Comparison of ENCODE assay signal across 9 mouse cellular contexts in the genomic region with DNA sequence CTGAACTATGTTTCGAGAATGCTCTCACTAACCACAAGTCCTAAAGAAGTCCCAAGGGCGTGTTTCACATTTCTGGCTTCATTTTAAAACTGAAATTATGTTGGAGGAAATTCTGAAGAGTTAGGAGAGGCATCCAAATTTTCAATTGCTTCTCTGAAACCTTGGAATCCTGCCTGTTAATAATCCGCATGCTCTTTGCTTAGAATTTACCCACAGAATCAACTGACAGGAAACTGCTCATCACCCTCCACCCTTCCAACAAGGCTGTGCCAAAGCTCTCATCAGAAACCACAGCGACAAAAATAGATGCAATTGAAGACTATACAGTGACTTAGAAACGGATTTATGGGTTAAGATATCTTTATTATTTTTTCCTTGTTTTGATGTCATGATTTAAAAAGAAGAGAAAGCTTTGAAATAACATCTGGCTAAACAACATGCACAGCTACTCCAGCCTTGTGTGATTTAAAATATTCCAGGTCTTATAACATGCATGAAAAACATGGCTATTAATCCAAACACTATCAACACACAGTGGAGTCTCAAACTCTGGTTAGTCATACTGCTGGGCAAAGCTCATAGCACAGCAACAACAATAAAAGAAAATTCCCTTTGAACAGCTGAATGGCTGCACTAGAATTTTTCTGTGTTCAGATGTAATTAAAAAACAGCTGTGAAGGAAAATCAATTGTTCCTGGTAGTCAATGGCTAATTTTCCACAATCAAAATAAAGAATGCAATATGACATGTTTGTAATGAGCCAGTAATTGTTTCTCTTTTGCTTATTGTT.
DNase-seq lines count a peak whose midpoint lies in the region; ATAC-seq and TF ChIP-seq lines count a peak whose summit lies in the region.
"Had no signal": no experiment of that assay in that cellular context is flagged by ENCODE, and none has a peak within 500 bp of the region (broad histone marks: within the 10 kb centered on the region; RNA-seq: fewer than 3 reads in every experiment).

No protein-coding gene starts in this region.

- H3K4me3 ChIP-seq in embryonic facial prominence, embryonic 14.5 days (ENCODE audit: low read depth, low read length): no peak overlapping the region
- no peak overlapping the region for H3K4me3 ChIP-seq in embryonic facial prominence, embryonic 10.5 days
- H3K4me3 ChIP-seq in lung, embryonic 15.5 days: no peak overlapping the region
- no peak overlapping the region for H3K4me3 ChIP-seq in lung, adult 2 months (replicated peaks; ENCODE audit: extremely low read depth, low read depth, low read length)
- no peak overlapping the region for H3K4me3 ChIP-seq in myocyte
- H3K4me3 ChIP-seq in intestine, embryonic 16.5 days (ENCODE audit: low read length): no peak overlapping the region
- H3K4me3 ChIP-seq in liver, embryonic 11.5 days (ENCODE audit: low read depth, low read length): no peak overlapping the region

- no peak overlapping the region for H3K27ac ChIP-seq in embryonic facial prominence, embryonic 14.5 days (replicated peaks; ENCODE audit: low read depth, low read length)
- H3K27ac ChIP-seq in embryonic facial prominence, embryonic 10.5 days (replicated peaks): no peak overlapping the region
- no peak overlapping the region for H3K27ac ChIP-seq in lung, embryonic 15.5 days
- H3K27ac ChIP-seq in intestine, embryonic 16.5 days (ENCODE audit: low read length): no peak overlapping the region
- H3K27ac ChIP-seq in liver, embryonic 11.5 days (ENCODE audit: low read depth, low read length): no peak overlapping the region
- H3K27ac ChIP-seq: liver, embryonic 14.5 days had no signal

- H3K27me3 ChIP-seq in embryonic facial prominence, embryonic 14.5 days (replicated peaks; ENCODE audit: control insufficient read depth, insufficient read depth, low read length): no peaks in the 10 kb centered on the region
- H3K27me3 ChIP-seq in embryonic facial prominence, embryonic 10.5 days (replicated peaks; ENCODE audit: low read depth, poor library complexity, severe bottlenecking): no peaks in the 10 kb centered on the region
- H3K27me3 ChIP-seq in lung, embryonic 15.5 days: no peaks in the 10 kb centered on the region
- no peaks in the 10 kb centered on the region for H3K27me3 ChIP-seq in myocyte (ENCODE audit: control insufficient read depth, insufficient read depth, insufficient read length)
- H3K27me3 ChIP-seq in intestine, embryonic 16.5 days (replicated peaks; ENCODE audit: control insufficient read depth, insufficient read depth, low read length): no peaks in the 10 kb centered on the region
- no peaks in the 10 kb centered on the region for H3K27me3 ChIP-seq in liver, embryonic 11.5 days (replicated peaks; ENCODE audit: control insufficient read depth, insufficient read depth, low read length)

- peak; percentile 92 for DNase-seq in embryonic facial prominence, embryonic 14.5 days (ENCODE audit: low spot score)
- no peak for DNase-seq in embryonic facial prominence, embryonic 10.5 days (ENCODE audit: low spot score)
- DNase-seq in lung, adult 2 months: no peak
- DNase-seq in gastrocnemius, postnatal 25 days: peak; percentile 8
- no peak for DNase-seq in liver, embryonic 11.5 days (ENCODE audit: low spot score)

- no peak overlapping the region for H3ac ChIP-seq in myocyte (ENCODE audit: control insufficient read depth, insufficient read length)

- TF ChIP-seq CTCF in lung, adult 2 months (IDR thresholded peaks at IDR 0.05; ENCODE audit: insufficient read depth, low read length): no peak

- H3K79me2 ChIP-seq in myocyte (ENCODE audit: control insufficient read depth, insufficient read depth): no peaks in the 10 kb centered on the region

- no peaks in the 10 kb centered on the region for H3K36me3 ChIP-seq in embryonic facial prominence, embryonic 14.5 days (ENCODE audit: control insufficient read depth, insufficient read depth, low read length)
- no peaks in the 10 kb centered on the region for H3K36me3 ChIP-seq in embryonic facial prominence, embryonic 10.5 days (replicated peaks)
- H3K36me3 ChIP-seq in lung, embryonic 15.5 days: no peaks in the 10 kb centered on the region
- H3K36me3 ChIP-seq in myocyte (ENCODE audit: control insufficient read depth, insufficient read depth): no peaks in the 10 kb centered on the region
- H3K36me3 ChIP-seq in intestine, embryonic 16.5 days (ENCODE audit: control insufficient read depth, insufficient read depth, low read length): no peaks in the 10 kb centered on the region
- no peaks in the 10 kb centered on the region for H3K36me3 ChIP-seq in liver, embryonic 11.5 days (ENCODE audit: control insufficient read depth, insufficient read depth, low read length)

- peak; percentile 53; the same call in 1 of the 2 replicates for ATAC-seq in embryonic facial prominence, embryonic 14.5 days (ENCODE audit: low read depth)
- peak; percentile 19; the same call in 1 of the 2 replicates for ATAC-seq in lung, embryonic 15.5 days (ENCODE audit: borderline replicate concordance, extremely low read depth, low FRiP score, low TSS enrichment)
- no peak for ATAC-seq in intestine, embryonic 16.5 days
- ATAC-seq in liver, embryonic 11.5 days (replicated peaks; ENCODE audit: low FRiP score): no peak

- peaks cover 10% of the 10 kb centered on the region; the same call in 1 of the 2 replicates for H3K4me1 ChIP-seq in embryonic facial prominence, embryonic 14.5 days (ENCODE audit: control insufficient read depth, insufficient read depth, low read length)
- no peaks in the 10 kb centered on the region for H3K4me1 ChIP-seq in embryonic facial prominence, embryonic 10.5 days
- H3K4me1 ChIP-seq in lung, embryonic 15.5 days: no peaks in the 10 kb centered on the region
- H3K4me1 ChIP-seq in lung, adult 2 months (ENCODE audit: control insufficient read depth, insufficient read depth, low read length): no peaks in the 10 kb centered on the region
- no peaks in the 10 kb centered on the region for H3K4me1 ChIP-seq in intestine, embryonic 16.5 days (ENCODE audit: control insufficient read depth, insufficient read depth, low read length)
- no peaks in the 10 kb centered on the region for H3K4me1 ChIP-seq in liver, embryonic 11.5 days (replicated peaks; ENCODE audit: control insufficient read depth, insufficient read depth, low read length)

- H3K9me3 ChIP-seq in embryonic facial prominence, embryonic 14.5 days (ENCODE audit: control insufficient read depth, low read length): no peaks in the 10 kb centered on the region
- no peaks in the 10 kb centered on the region for H3K9me3 ChIP-seq in embryonic facial prominence, embryonic 10.5 days
- H3K9me3 ChIP-seq in lung, embryonic 15.5 days: no peaks in the 10 kb centered on the region
- no peaks in the 10 kb centered on the region for H3K9me3 ChIP-seq in intestine, embryonic 16.5 days (ENCODE audit: control insufficient read depth, low read length)
- no peaks in the 10 kb centered on the region for H3K9me3 ChIP-seq in liver, embryonic 11.5 days (ENCODE audit: control insufficient read depth, low read length)

- H3K9ac ChIP-seq in embryonic facial prominence, embryonic 14.5 days (ENCODE audit: low read depth, low read length): no peak overlapping the region
- H3K9ac ChIP-seq in lung, embryonic 15.5 days: no peak overlapping the region
- H3K9ac ChIP-seq in intestine, embryonic 16.5 days (ENCODE audit: low read depth, low read length): no peak overlapping the region
- H3K9ac ChIP-seq in liver, embryonic 11.5 days (ENCODE audit: low read depth, low read length): no peak overlapping the region
- H3K9ac ChIP-seq: liver, embryonic 14.5 days had no signal

- TF ChIP-seq POLR2A in lung, adult 2 months (IDR thresholded peaks at IDR 0.05; ENCODE audit: borderline replicate concordance, extremely low read depth, low read depth, low read length): no peak
- no peak for TF ChIP-seq POLR2A in myocyte (IDR thresholded peaks at IDR 0.05; ENCODE audit: insufficient read length, low read depth)

- 30% methylated on average over 5 of the region's 5 CpGs for WGBS in embryonic facial prominence, embryonic 14.5 days
- WGBS in embryonic facial prominence, embryonic 10.5 days: 77% methylated on average over 5 of the region's 5 CpGs
- 30% methylated on average over 5 of the region's 5 CpGs for WGBS in lung, embryonic 15.5 days
- WGBS in lung, adult 2 months: 24% methylated on average over 5 of the region's 5 CpGs
- 46% methylated on average over 5 of the region's 5 CpGs for WGBS in intestine, embryonic 16.5 days
- 37% methylated on average over 5 of the region's 5 CpGs for WGBS in liver, embryonic 11.5 days

- H3K4me2 ChIP-seq in embryonic facial prominence, embryonic 14.5 days (ENCODE audit: low read depth, low read length): no peak overlapping the region
- H3K4me2 ChIP-seq in lung, embryonic 15.5 days: no peak overlapping the region
- peak overlapping the region; percentile 78 for H3K4me2 ChIP-seq in myocyte (ENCODE audit: low read depth)
- no peak overlapping the region for H3K4me2 ChIP-seq in intestine, embryonic 16.5 days (ENCODE audit: low read depth, low read length)
- no peak overlapping the region for H3K4me2 ChIP-seq in liver, embryonic 11.5 days

TF ChIP-seq in myocyte, 11 proteins besides CTCF, POLR2A, EP300 and RAD21:
- TF ChIP-seq REST (IDR thresholded peaks at IDR 0.05; ENCODE audit: insufficient read depth, insufficient read length) (no peak), CEBPB (IDR thresholded peaks at IDR 0.05; ENCODE audit: insufficient read depth, poor library complexity, severe bottlenecking) (peak; percentile 50; the same call in 1 of the 2 replicates), SRF (IDR thresholded peaks at IDR 0.05; ENCODE audit: control insufficient read depth, insufficient read length, low read depth) (no peak), E2F4 (IDR thresholded peaks at IDR 0.05; ENCODE audit: insufficient read depth) (no peak), MYOG (IDR thresholded peaks at IDR 0.05; ENCODE audit: control insufficient read depth in 1 of 3, insufficient read depth in 1 of 3, insufficient read length in 2 of 3, low read depth in 2 of 3) (peak in 1 of 3 experiments; percentile 35), MAX (IDR thresholded peaks at IDR 0.05; ENCODE audit: low read depth) (peak; percentile 16), TCF12 (IDR thresholded peaks at IDR 0.05; ENCODE audit: insufficient read depth, poor library complexity, severe bottlenecking) (no peak), TCF3 (IDR thresholded peaks at IDR 0.05; ENCODE audit: insufficient read length, low read depth) (no peak), USF1 (IDR thresholded peaks at IDR 0.05; ENCODE audit: low read depth) (no peak), MYOD1 (IDR thresholded peaks at IDR 0.05; ENCODE audit: control insufficient read depth in 1 of 3, insufficient read length in 2 of 3, low read depth in 2 of 3) (peak in 2 of 3 experiments; percentile 26 to 28), POLR2AphosphoS2 (IDR thresholded peaks at IDR 0.05; ENCODE audit: insufficient read length, low read depth) (no peak)

Comparison
In these comparisons a context has a peak if more than half of its experiments do, and no peak if none do; other contexts are left out.
1. DNase-seq: peak in embryonic facial prominence, embryonic 14.5 days (single experiment) and gastrocnemius, postnatal 25 days (single experiment); none in embryonic facial prominence, embryonic 10.5 days (single experiment), lung, adult 2 months (single experiment) and liver, embryonic 11.5 days (single experiment).
2. ATAC-seq: peak in embryonic facial prominence, embryonic 14.5 days (single experiment) and lung, embryonic 15.5 days (single experiment); none in intestine, embryonic 16.5 days (single experiment) and liver, embryonic 11.5 days (single experiment).